Mouse (Mus musculus) splenic B cell, adult 2 months (primary cell): Measurements from ENCODE around the gene Crispld2.
A peak's percentile ranks its signal among the peaks of the same experiment; 100 is the strongest.

Source experiments
- DNase-seq: peaks from one replicate; pipeline ENCODE4 v3.0.0-alpha.2; 2011; ENCODE audit warnings: low read depth, low spot score
- H3K27me3 ChIP-seq: 2 replicates; pipeline ENCODE4 v1.6.1; 2012; ENCODE audit warnings: mild to moderate bottlenecking, low read length, moderate library complexity, mixed read lengths; ENCODE audit not compliant: control insufficient read depth, poor library complexity, insufficient read depth, severe bottlenecking
- H3K36me3 ChIP-seq: 2 replicates; pipeline ENCODE4 v1.6.1; 2012; ENCODE audit warnings: mild to moderate bottlenecking, low read length, moderate library complexity, mixed read lengths; ENCODE audit not compliant: control insufficient read depth, poor library complexity, insufficient read depth, severe bottlenecking

Crispld2 gene

GRCm38 (mm10) chr8:119978770-119979381 is 13.4 kb upstream of the Crispld2 start:
- Histone ChIP-seq H3K27me3 (no peaks in the 10 kb centered on the region), H3K36me3 (no peaks in the 10 kb centered on the region)
- peak; percentile 36 for DNase-seq

- Histone ChIP-seq H3K36me3 (no peaks in the 10 kb centered on the region), H3K27me3 (no peaks in the 10 kb centered on the region)
- no peak for DNase-seq
These were observed 11.0 kb upstream of the Crispld2 start for GRCm38 (mm10) chr8:119981253-119981652.

- DNase-seq = peak; percentile 29
- no peaks in the 10 kb centered on the region for H3K36me3 ChIP-seq
- no peaks in the 10 kb centered on the region for H3K27me3 ChIP-seq
These were observed 8.2 kb upstream of the Crispld2 start for GRCm38 (mm10) chr8:119984085-119984484.

- H3K27me3 ChIP-seq = no peaks in the 10 kb centered on the region
- DNase-seq = no peak
These were observed 6.1 kb upstream of the Crispld2 start for GRCm38 (mm10) chr8:119986174-119986573.

GRCm38 (mm10) chr8:119988087-119988486 is 4.2 kb upstream of the Crispld2 start:
- DNase-seq = no peak
- H3K36me3 ChIP-seq = no peaks in the 10 kb centered on the region
- no peaks in the 10 kb centered on the region for H3K27me3 ChIP-seq

More at GRCm38 (mm10) chr8:119986174-119986573, 6.1 kb upstream of the Crispld2 start:
- no peaks in the 10 kb centered on the region for H3K36me3 ChIP-seq

- Histone ChIP-seq H3K36me3 (no peaks in the 10 kb centered on the region), H3K27me3 (no peaks in the 10 kb centered on the region)
- no peak for DNase-seq
These were observed 1.9 kb downstream of the Crispld2 start for GRCm38 (mm10) chr8:119994114-119994513.

- no peaks in the 10 kb centered on the region for H3K27me3 ChIP-seq
- no peaks in the 10 kb centered on the region for H3K36me3 ChIP-seq
- DNase-seq = no peak
These were observed 2.3 kb downstream of the Crispld2 start for GRCm38 (mm10) chr8:119994556-119994955.

- Histone ChIP-seq H3K36me3 (no peaks in the 10 kb centered on the region), H3K27me3 (no peaks in the 10 kb centered on the region)
- DNase-seq = no peak
These were observed 5.0 kb downstream of the Crispld2 start for GRCm38 (mm10) chr8:119997266-119997665.

- no peaks in the 10 kb centered on the region for H3K27me3 ChIP-seq
- no peaks in the 10 kb centered on the region for H3K36me3 ChIP-seq
- DNase-seq = no peak
These were observed 8.2 kb downstream of the Crispld2 start for GRCm38 (mm10) chr8:120000461-120000860.

- no peak for DNase-seq
- no peaks in the 10 kb centered on the region for H3K27me3 ChIP-seq
- H3K36me3 ChIP-seq = no peaks in the 10 kb centered on the region
These were observed 9.5 kb downstream of the Crispld2 start for GRCm38 (mm10) chr8:120001712-120002111.

- no peak for DNase-seq
- no peaks in the 10 kb centered on the region for H3K36me3 ChIP-seq
- H3K27me3 ChIP-seq = no peaks in the 10 kb centered on the region
These were observed 10.1 kb downstream of the Crispld2 start for GRCm38 (mm10) chr8:120002348-120002747.

GRCm38 (mm10) chr8:120004154-120004702 is 12.0 kb downstream of the Crispld2 start:
- no peaks in the 10 kb centered on the region for H3K36me3 ChIP-seq
- no peaks in the 10 kb centered on the region for H3K27me3 ChIP-seq
- no peak for DNase-seq

- Histone ChIP-seq H3K36me3 (no peaks in the 10 kb centered on the region), H3K27me3 (no peaks in the 10 kb centered on the region)
- no peak for DNase-seq
These were observed 12.6 kb downstream of the Crispld2 start for GRCm38 (mm10) chr8:120004705-120005381.

- no peaks in the 10 kb centered on the region for H3K27me3 ChIP-seq
- no peak for DNase-seq
- H3K36me3 ChIP-seq = no peaks in the 10 kb centered on the region
These were observed 14.5 kb downstream of the Crispld2 start for GRCm38 (mm10) chr8:120006645-120007160.

- Histone ChIP-seq H3K36me3 (no peaks in the 10 kb centered on the region), H3K27me3 (no peaks in the 10 kb centered on the region)
- no peak for DNase-seq
These were observed 14.9 kb downstream of the Crispld2 start for GRCm38 (mm10) chr8:120007178-120007577.
